Mouse (Mus musculus) embryonic fibroblast, embryonic 13.5 days (primary cell): ENCODE measurements at regions not wholly inside any gene's neighbourhood (a gene's known extent, or its start where the extent isn't known, plus 50 kb on each side); places are given as distances from the start of the nearest gene placed in this dataset.

Source experiments
- H3K27ac ChIP-seq: 2 replicates; pipeline ENCODE4 v1.5.1; 2012; ENCODE audit warnings: low read length, control low read depth, inconsistent platforms; ENCODE audit not compliant: insufficient read depth
- H3K4me1 ChIP-seq: 2 replicates; pipeline ENCODE4 v1.6.1; 2011; ENCODE audit warnings: low read length; ENCODE audit not compliant: control insufficient read depth, insufficient read depth
- H3K4me3 ChIP-seq: 2 replicates; pipeline ENCODE4 v1.5.1; 2011; ENCODE audit warnings: mild to moderate bottlenecking, control low read depth, low read length; ENCODE audit not compliant: insufficient read depth
- CTCF ChIP-seq: IDR thresholded peaks from 2 replicates; pipeline ENCODE4 v1.5.1; 2011; ENCODE audit warnings: mild to moderate bottlenecking, control low read depth, low read length, moderate library complexity, borderline replicate concordance; ENCODE audit not compliant: insufficient read depth
- POLR2A ChIP-seq: IDR thresholded peaks from 2 replicates; pipeline ENCODE4 v1.6.1; 2011; ENCODE audit warnings: low read depth, mild to moderate bottlenecking, control low read depth, low read length, moderate library complexity

- TF ChIP-seq CTCF, result no peak
- no peak for TF ChIP-seq POLR2A
- no peak overlapping the region for H3K4me3 ChIP-seq
- no peaks in the 10 kb centered on the region for H3K4me1 ChIP-seq
- no peak overlapping the region for H3K27ac ChIP-seq
Observed at GRCm38 (mm10) chr2:160583506-160583905, 62.2 kb upstream of the Top1 start.

DNA sequence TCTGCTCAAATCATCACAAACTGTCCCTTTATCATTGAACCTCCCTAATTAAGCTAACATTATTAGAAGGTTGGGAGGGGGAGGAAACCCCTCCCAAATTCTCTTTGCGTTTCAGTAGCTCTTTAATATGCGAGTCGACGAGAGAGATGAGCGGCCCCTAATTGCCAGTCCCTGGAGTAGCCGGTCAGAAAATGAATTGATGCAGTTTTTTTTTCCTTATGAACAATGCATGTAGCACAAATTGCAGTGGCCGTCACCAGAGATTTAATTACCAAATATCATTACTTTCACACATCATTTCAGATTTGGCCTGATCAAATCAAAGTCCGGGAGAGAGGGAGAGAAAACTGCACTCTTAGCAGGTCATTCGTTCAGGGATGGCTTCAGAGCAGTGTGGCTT lies 61.1 kb upstream of the Top1 start:
- TF ChIP-seq POLR2A, result no peak
- TF ChIP-seq CTCF, result no peak
- no peak overlapping the region for H3K4me3 ChIP-seq
- H3K4me1 ChIP-seq, result no peaks in the 10 kb centered on the region
- no peak overlapping the region for H3K27ac ChIP-seq

DNA sequence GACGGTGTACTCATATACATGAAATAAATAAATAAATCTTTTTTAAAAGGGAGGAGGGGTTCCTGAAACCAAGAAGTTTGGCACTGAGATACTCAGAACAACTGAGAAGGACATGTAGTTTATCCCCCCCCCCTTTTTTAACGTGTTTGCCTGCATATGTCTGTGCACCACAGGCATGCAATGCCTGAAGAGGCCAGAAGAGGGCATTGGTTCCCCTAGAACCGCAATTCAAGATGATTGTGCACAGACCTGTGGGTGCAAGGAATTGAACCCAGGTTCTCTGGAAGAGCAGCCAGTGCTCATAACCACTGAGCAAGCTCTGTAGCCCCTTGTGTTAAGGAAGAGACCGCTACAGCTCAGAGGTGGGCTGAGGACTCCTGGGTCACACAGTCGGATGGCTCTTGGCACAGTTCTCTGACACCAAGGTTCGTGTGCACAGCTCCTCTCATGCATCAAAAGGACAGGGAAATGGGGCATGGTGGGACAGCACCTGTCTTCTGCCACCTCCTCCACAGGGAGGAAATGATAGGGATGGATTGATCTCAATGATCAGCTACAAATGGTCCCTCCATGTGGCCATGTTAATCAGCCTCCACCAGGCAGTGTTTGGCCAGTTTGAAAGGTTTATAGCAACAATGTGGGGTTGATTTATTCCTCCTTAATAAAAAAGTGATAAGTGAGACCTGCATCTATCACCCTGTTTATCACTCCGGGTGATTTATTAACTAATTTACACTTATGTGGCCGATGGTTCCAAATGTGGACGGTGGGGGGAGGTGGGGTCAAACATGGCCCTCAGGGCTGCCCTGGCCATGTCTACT lies 58.5 kb upstream of the Top1 start:
- H3K4me1 ChIP-seq, result no peaks in the 10 kb centered on the region
- no peak overlapping the region for H3K4me3 ChIP-seq
- no peak overlapping the region for H3K27ac ChIP-seq
- TF ChIP-seq POLR2A (no peak), CTCF (no peak)

- no peak overlapping the region for H3K4me3 ChIP-seq
- TF ChIP-seq POLR2A, result no peak
- TF ChIP-seq CTCF, result no peak
- no peaks in the 10 kb centered on the region for H3K4me1 ChIP-seq
- no peak overlapping the region for H3K27ac ChIP-seq
Observed at GRCm38 (mm10) chr2:160588401-160588800, 57.3 kb upstream of the Top1 start.

- Histone ChIP-seq H3K27ac (no peak overlapping the region), H3K4me3 (no peak overlapping the region), H3K4me1 (no peaks in the 10 kb centered on the region)
- no peak for TF ChIP-seq POLR2A
- no peak for TF ChIP-seq CTCF
Observed at GRCm38 (mm10) chr2:160590209-160590910, 55.3 kb upstream of the Top1 start.

DNA sequence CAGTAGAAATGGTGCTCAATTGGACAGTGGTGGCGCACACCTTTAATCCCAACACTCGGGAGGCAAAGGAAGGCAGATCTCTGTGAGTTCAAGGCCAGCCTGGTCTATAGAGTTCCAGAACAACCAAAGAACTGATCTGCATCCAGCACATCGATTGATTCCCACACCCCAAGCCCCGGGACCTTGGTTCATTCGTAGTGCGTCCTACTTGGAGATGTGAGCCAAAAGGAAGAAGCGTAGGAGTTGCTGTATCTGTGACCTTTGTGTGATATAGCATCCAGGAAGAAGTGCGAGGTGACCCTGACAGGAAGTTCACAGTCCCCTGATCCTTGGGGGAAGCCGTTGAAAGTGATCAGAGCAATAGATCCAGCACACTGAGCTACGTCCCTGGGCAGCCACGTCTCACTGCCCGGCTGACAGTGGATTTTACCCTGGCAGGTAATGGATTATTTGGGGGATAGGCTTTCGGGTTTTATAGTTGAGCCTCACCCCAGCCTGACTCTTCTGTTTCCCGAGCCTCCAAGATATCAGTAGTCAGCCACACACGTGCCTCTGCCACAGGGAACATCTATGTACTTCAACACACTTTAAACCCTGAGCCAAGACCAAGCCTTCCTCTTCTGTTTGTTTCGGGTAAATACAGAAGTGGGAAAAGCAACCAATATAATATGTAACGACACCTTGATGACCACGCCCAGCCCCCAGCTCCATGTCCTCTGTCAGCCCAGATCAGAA lies 54.1 kb upstream of the Top1 start:
- Histone ChIP-seq H3K27ac (no peak overlapping the region), H3K4me1 (no peaks in the 10 kb centered on the region), H3K4me3 (no peak overlapping the region)
- TF ChIP-seq POLR2A (no peak), CTCF (no peak)

DNA sequence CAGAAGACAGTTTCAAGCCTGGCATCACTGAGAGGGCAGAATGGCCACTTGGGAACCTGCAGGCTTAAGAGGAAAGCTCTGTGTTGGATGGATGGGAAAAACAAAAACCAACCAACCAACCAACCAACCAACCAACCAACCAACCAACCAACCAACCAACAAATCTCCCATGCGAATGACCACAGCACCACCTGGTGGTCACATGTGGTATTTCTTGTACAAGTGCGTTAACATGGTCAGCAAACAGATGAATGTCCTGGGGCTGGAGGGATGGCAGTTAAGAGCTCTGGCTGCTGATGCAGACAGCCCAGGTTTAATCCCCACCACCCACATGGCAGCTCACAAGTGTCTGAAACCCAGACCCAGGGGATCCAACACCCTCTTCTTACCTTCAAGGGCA lies 52.7 kb upstream of the Top1 start:
- no peaks in the 10 kb centered on the region for H3K4me1 ChIP-seq
- no peak overlapping the region for H3K27ac ChIP-seq
- H3K4me3 ChIP-seq, result no peak overlapping the region
- TF ChIP-seq POLR2A, result no peak
- TF ChIP-seq CTCF, result peak; percentile 41; the same call in 1 of the 2 replicates
